Mouse (Mus musculus) Patski (cell line): ENCODE data around the gene Chrm3. TPM values are rescaled to one million over a fixed set of nuclear protein-coding genes. Genes with fewer than 3 reads are reported as not detected.

Experiments used
- ATAC-seq: fragments of 100-300 bp; one replicate; pipeline ENCODE4 v1.8.0; 2021
- CTCF ChIA-PET: fragments of 350-600 bp; sonication (Branson Sonifier 250); formaldehyde crosslinking; loops from one replicate; lab custom pipeline; 2022; ENCODE audit warnings: inconsistent platforms; lab: Charles Lee
- POLR2A ChIA-PET: fragments of 350-600 bp; sonication (Branson Sonifier 250); formaldehyde crosslinking; loops from one replicate; lab custom pipeline; 2022; ENCODE audit warnings: antibody characterized with exemption, inconsistent platforms; lab: Charles Lee
- DNase-seq: peaks from one replicate; pipeline ENCODE4 v3.0.0-alpha.2; 2011; ENCODE audit warnings: low read depth, low spot score
- H3K27me3 ChIP-seq: fragments of 371-371 bp; one replicate; pipeline ENCODE4 v1.5.1; 2021
- CTCF ChIP-seq: fragments of 100-300 bp; IDR thresholded peaks from one replicate; pipeline ENCODE4 v1.5.1; 2021
- in situ Hi-C: fragments of 300-500 bp; cut with MboI; formaldehyde crosslinking; loops from 3 replicates; pipeline ENCODE4 v1.11.1; 2018; ENCODE audit warnings: low pct_unique_long_range_greater_than_20kb, mixed read lengths
- polyA plus RNA-seq: library from polyadenylated mRNA; unstranded; gene quantifications from one replicate; pipeline ENCODE4 v1.2.3, GENCODE M21; 2021

Chrm3 gene
- polyA plus RNA-seq, 1 experiment from 2014 or later = not detected

GRCm38 (mm10) chr13:10236279-10236678 is 124.4 kb downstream of the Chrm3 start:
- DNase-seq (no peak), ATAC-seq (no peak)
- in situ Hi-C loops = no loop called here
- ChIA-PET CTCF (no interaction called here), POLR2A (no interaction called here)
- TF ChIP-seq CTCF = no peak
- H3K27me3 ChIP-seq = peaks cover 4% of the 10 kb centered on the region

- ChIA-PET POLR2A (no interaction called here), CTCF (no interaction called here)
- DNase-seq (no peak), ATAC-seq (no peak)
- no peak for TF ChIP-seq CTCF
- peaks cover 4% of the 10 kb centered on the region for H3K27me3 ChIP-seq
- in situ Hi-C loops = no loop called here
Measured at GRCm38 (mm10) chr13:10235391-10236169, 125.1 kb downstream of the Chrm3 start.

- DNase-seq (no peak), ATAC-seq (no peak)
- TF ChIP-seq CTCF = no peak
- in situ Hi-C loops = no loop called here
- POLR2A ChIA-PET = no interaction called here
- CTCF ChIA-PET = no interaction called here
- peaks cover 11% of the 10 kb centered on the region for H3K27me3 ChIP-seq
Measured at GRCm38 (mm10) chr13:10220403-10220802, 140.2 kb downstream of the Chrm3 start.

- POLR2A ChIA-PET = no interaction called here
Measured at GRCm38 (mm10) chr13:10212112-10212511, 148.5 kb downstream of the Chrm3 start.

GRCm38 (mm10) chr13:10210522-10211244 is 150.0 kb downstream of the Chrm3 start:
- ATAC-seq (no peak), DNase-seq (no peak)
- ChIA-PET CTCF (no interaction called here), POLR2A (no interaction called here)
- no peaks in the 10 kb centered on the region for H3K27me3 ChIP-seq
- no peak for TF ChIP-seq CTCF
- in situ Hi-C loops = no loop called here

More at GRCm38 (mm10) chr13:10212112-10212511, 148.5 kb downstream of the Chrm3 start:
- ATAC-seq = no peak
- CTCF ChIA-PET = no interaction called here
- no peak for DNase-seq
- in situ Hi-C loops = no loop called here
- no peaks in the 10 kb centered on the region for H3K27me3 ChIP-seq
- TF ChIP-seq CTCF = no peak

GRCm38 (mm10) chr13:10199206-10199956 is 161.3 kb downstream of the Chrm3 start:
- POLR2A ChIA-PET = interaction anchor here (0.6 kb wide), 1 partner anchor 142 kb away, joined by 3 read pairs; no protein-coding TSS in a partner anchor
- DNase-seq = no peak
- in situ Hi-C loops = no loop called here
- ATAC-seq = no peak
- TF ChIP-seq CTCF = no peak
- H3K27me3 ChIP-seq = peaks cover 8% of the 10 kb centered on the region
- CTCF ChIA-PET = no interaction called here

- DNase-seq = no peak
- TF ChIP-seq CTCF = no peak
- POLR2A ChIA-PET = no interaction called here
- H3K27me3 ChIP-seq = peaks cover under 1% of the 10 kb centered on the region
- ATAC-seq = no peak
- in situ Hi-C loops = no loop called here
- CTCF ChIA-PET = no interaction called here
Measured at GRCm38 (mm10) chr13:10189829-10190228, 170.8 kb downstream of the Chrm3 start.

- ATAC-seq = no peak
- POLR2A ChIA-PET = no interaction called here
- peaks cover 4% of the 10 kb centered on the region for H3K27me3 ChIP-seq
- no peak for TF ChIP-seq CTCF
- in situ Hi-C loops = no loop called here
- CTCF ChIA-PET = no interaction called here
- no peak for DNase-seq
Measured at GRCm38 (mm10) chr13:10187926-10188325, 172.7 kb downstream of the Chrm3 start.

GRCm38 (mm10) chr13:10183837-10184236 is 176.8 kb downstream of the Chrm3 start:
- POLR2A ChIA-PET = no interaction called here

GRCm38 (mm10) chr13:10182756-10183155 is 177.9 kb downstream of the Chrm3 start:
- no peak for TF ChIP-seq CTCF
- CTCF ChIA-PET = no interaction called here
- in situ Hi-C loops = no loop called here
- no peak for ATAC-seq
- no peak for DNase-seq
- H3K27me3 ChIP-seq = peaks cover 13% of the 10 kb centered on the region
- POLR2A ChIA-PET = no interaction called here

More at GRCm38 (mm10) chr13:10183837-10184236, 176.8 kb downstream of the Chrm3 start:
- ATAC-seq = no peak
- TF ChIP-seq CTCF = no peak
- peaks cover 13% of the 10 kb centered on the region for H3K27me3 ChIP-seq
- DNase-seq = no peak
- in situ Hi-C loops = no loop called here
- CTCF ChIA-PET = no interaction called here
